Mouse (Mus musculus) megakaryocyte, embryonic 14.5 days (primary cell): ENCODE data around the gene Hsh2d.

Source experiments
- FLI1 ChIP-seq: IDR thresholded peaks from 2 replicates; pipeline ENCODE4 v1.6.1; 2012; ENCODE audit warnings: low read length, inconsistent platforms, mixed read lengths
- GATA1 ChIP-seq: IDR thresholded peaks from 3 replicates; pipeline ENCODE4 v1.6.1; 2012; ENCODE audit warnings: mixed read lengths, low read length, inconsistent platforms, borderline replicate concordance

GRCm38 (mm10) chr8:72219541-72220363 is 30.3 kb downstream of the Hsh2d start, which contains the start of gene Fam32a:
- TF ChIP-seq GATA1: no peak
- peak; percentile 99 for TF ChIP-seq FLI1
